Mouse (Mus musculus) cortical plate, adult 2 months (tissue): Measurements from ENCODE around the gene Crabp2.

Experiments used
- CTCF ChIP-seq: fragments of 200-500 bp; IDR thresholded peaks from 2 replicates; pipeline ENCODE4 v1.5.1; 2011; ENCODE audit warnings: mild to moderate bottlenecking, control low read depth, low read length; ENCODE audit not compliant: insufficient read depth; ENCODE audit errors: extremely low read depth
- POLR2A ChIP-seq: fragments of 200-500 bp; IDR thresholded peaks from 2 replicates; pipeline ENCODE4 v1.6.1; 2011; ENCODE audit warnings: mild to moderate bottlenecking, low read length, control low read depth; ENCODE audit not compliant: insufficient read depth; ENCODE audit errors: extremely low read depth

- TF ChIP-seq POLR2A (no peak), CTCF (no peak)
Observed at GRCm38 (mm10) chr3:87996971-87997614, 48.6 kb downstream of the Crabp2 start.
